Mouse (Mus musculus): ENCODE measurements around the gene Arhgap22.

GRCm38 (mm10) chr14:33305645-33306281 lies 91.9 kb downstream of the Arhgap22 start:
- TF ChIP-seq MAX (IDR thresholded peaks at IDR 0.05) (no peak), CTCF (IDR thresholded peaks at IDR 0.05; ENCODE audit: control insufficient read depth, insufficient read depth, insufficient read length) (no peak), USF1 (IDR thresholded peaks at IDR 0.05; ENCODE audit: low read depth) (no peak), MYOD1 (IDR thresholded peaks at IDR 0.05; ENCODE audit: control insufficient read depth, insufficient read length, low read depth) (no peak)
